ENCODE assay signal across 9 mouse cellular contexts in the genomic region with DNA sequence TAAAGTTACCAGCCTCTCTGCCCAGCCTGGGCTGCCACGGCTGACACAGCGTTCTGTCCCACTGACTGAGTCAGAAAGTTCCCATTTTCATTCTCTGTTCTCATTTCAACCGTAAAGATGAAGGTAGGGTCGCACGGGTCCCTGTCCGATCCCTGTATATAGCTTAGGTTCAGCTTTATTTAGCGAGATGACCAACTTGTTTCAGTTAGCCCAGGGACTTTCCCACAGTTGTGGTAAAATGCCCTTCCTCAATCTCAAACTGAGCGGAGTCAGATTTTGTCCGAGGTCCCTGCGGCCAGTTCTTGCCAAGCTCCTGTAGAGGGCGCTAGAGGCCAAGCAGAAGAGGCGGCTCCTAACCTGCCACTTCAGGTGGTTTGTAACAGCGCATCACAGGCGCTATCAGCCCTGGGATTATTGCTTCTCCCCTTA. TPM values are rescaled to one million over a fixed set of nuclear protein-coding genes. Genes with fewer than 3 reads are reported as not detected.
DNase-seq lines count a peak whose midpoint lies in the region; ATAC-seq lines count a peak whose summit lies in the region.
"Had no signal": no experiment of that assay in that cellular context is flagged by ENCODE, and none has a peak within 500 bp of the region (broad histone marks: within the 10 kb centered on the region; RNA-seq: fewer than 3 reads in every experiment).

No protein-coding gene starts in this region.

- no peaks in the 10 kb centered on the region for H3K27me3 ChIP-seq in splenic B cell, adult 2 months (ENCODE audit: control insufficient read depth, insufficient read depth, low read length, poor library complexity, severe bottlenecking)

- DNase-seq in gastrocnemius, adult 18-20 months (ENCODE audit: low spot score): peak; percentile 53
- no peak for DNase-seq in gastrocnemius, adult 8-10 months (ENCODE audit: low spot score in 2 of 2)
- DNase-seq in A20 (ENCODE audit: low read depth, low spot score): peak; percentile 91
- DNase-seq in adrenal gland, postnatal 10 days: peak; percentile 69
- DNase-seq in embryo, embryonic 9.5 days (ENCODE audit: extremely low spot score): peak; percentile 46
- peak; percentile 58 for DNase-seq in kidney, postnatal 14 days
- peak; percentile 95 for DNase-seq in splenic B cell, adult 2 months (ENCODE audit: low read depth, low spot score)

- no peaks in the 10 kb centered on the region for H3K36me3 ChIP-seq in splenic B cell, adult 2 months (ENCODE audit: control insufficient read depth, insufficient read depth, low read length, poor library complexity, severe bottlenecking)

- peak; percentile 95 for ATAC-seq in megakaryocyte progenitor cell, adult 5-6 weeks (replicated peaks; ENCODE audit: poor library complexity)

RNA-seq across cellular contexts. Expression of a gene that starts 34.3 kb away (rescaled TPM):
- total RNA-seq in gastrocnemius, adult 18-20 months (2021): not detected
- not detected for total RNA-seq in gastrocnemius, adult 8-10 months (2022)
- 1 to 10 TPM; 3.6 to 3.7 TPM for total RNA-seq in adrenal gland, postnatal 10 days (2021)
- total RNA-seq in megakaryocyte progenitor cell, adult 5-6 weeks (2015): 0.17 and 0.22 TPM in 2 replicates
- not detected in 2 replicates for total RNA-seq in megakaryocyte progenitor cell, adult 5-6 weeks (2017)
- total RNA-seq: layer of hippocampus, postnatal 36 days had no signal

RNA-seq across cellular contexts. Expression of a gene that starts 41.6 kb away (rescaled TPM):
- total RNA-seq in gastrocnemius, adult 18-20 months (2021): 10 to 100 TPM; 28.0 to 33.2 TPM
- 10 to 100 TPM; 20.8 to 29.7 (median 25.3) TPM for total RNA-seq in gastrocnemius, adult 8-10 months (2022)
- 10 to 100 TPM; 53.6 to 64.9 TPM for total RNA-seq in adrenal gland, postnatal 10 days (2021)
- 95.7 and 108 TPM in 2 replicates for total RNA-seq in megakaryocyte progenitor cell, adult 5-6 weeks (2015)
- total RNA-seq in megakaryocyte progenitor cell, adult 5-6 weeks (2017): 161 and 260 TPM in 2 replicates

RNA-seq across cellular contexts. Expression of a gene that starts 54.7 kb away (rescaled TPM):
- 1 to 10 TPM; 2.4 TPM for total RNA-seq in gastrocnemius, adult 18-20 months (2021)
- 1 to 10 TPM; 1.7 to 3.0 (median 2.0) TPM for total RNA-seq in gastrocnemius, adult 8-10 months (2022)
- 1 to 10 TPM; 1.8 to 3.3 TPM for total RNA-seq in adrenal gland, postnatal 10 days (2021)
- not detected in 2 replicates for total RNA-seq in megakaryocyte progenitor cell, adult 5-6 weeks (2015)
- not detected in 2 replicates for total RNA-seq in megakaryocyte progenitor cell, adult 5-6 weeks (2017)

Comparison
In these comparisons a context has a peak if more than half of its experiments do, and no peak if none do; other contexts are left out.
1. DNase-seq: peak in gastrocnemius, adult 18-20 months (single experiment), A20 (single experiment), adrenal gland, postnatal 10 days (single experiment), embryo, embryonic 9.5 days (single experiment), kidney, postnatal 14 days (single experiment) and splenic B cell, adult 2 months (single experiment); none in gastrocnemius, adult 8-10 months (0 of 2).